Mouse (Mus musculus): ENCODE data around the gene Tdrd3.

DNA sequence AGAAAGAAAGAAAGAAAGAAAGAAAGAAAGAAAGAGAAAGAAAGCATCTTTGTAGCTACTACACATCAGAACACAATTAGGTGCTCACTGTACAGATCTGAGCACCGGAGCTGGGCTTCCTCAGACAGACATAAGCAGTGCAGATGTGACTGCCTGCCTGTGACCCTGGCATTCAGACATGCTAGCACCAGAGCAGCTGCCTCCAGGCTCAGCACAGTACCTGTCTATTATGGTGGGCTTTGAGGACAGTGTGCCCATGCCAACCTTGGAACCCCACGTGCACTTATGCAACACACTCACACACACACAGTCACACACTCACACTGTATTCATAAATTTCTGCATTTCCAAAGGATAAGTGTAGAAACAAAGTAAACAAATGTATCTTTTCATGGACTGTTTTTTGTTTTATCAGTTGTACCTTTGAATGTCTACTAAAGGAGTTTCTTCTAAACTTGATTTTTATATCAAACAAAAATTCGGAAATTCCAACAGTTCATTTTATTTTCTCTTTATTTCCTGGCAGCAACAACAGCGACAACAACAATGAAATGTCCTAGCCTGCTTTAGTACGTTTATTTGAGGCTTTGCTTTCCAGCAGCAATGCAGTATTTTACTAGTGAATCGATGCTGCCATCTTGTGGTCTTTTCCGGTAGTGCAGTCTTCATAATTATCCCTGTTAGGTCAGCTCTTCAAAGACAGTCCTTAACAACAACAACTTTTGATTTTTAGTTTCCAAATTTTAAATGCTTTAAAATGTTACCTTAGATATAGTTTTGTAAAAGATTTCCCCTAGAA, 35.4 kb downstream of the Tdrd3 start:
- peak; percentile 13; the same call in 1 of the 2 replicates for TF ChIP-seq CTCF (IDR thresholded peaks at IDR 0.05; ENCODE audit: extremely low read depth, insufficient read depth, insufficient read length, insufficient replicate concordance)
- TF ChIP-seq POLR2A (IDR thresholded peaks at IDR 0.05; ENCODE audit: low read depth, low read length): no peak
